Mouse (Mus musculus): Measurements from ENCODE around the gene Cpne4. TPM values are rescaled to one million over a fixed set of nuclear protein-coding genes. Genes with fewer than 3 reads are reported as not detected.

Gene Cpne4
- total RNA-seq, 2 experiments from 2014 or later = 130 to 132 TPM

- DNase-seq (ENCODE audit: low spot score in 2 of 2) = no peak
These were observed 481.2 kb downstream of the Cpne4 start for GRCm38 (mm10) chr9:105028311-105028710.

- no peak for DNase-seq (ENCODE audit: low spot score in 2 of 2)
These were observed 485.5 kb downstream of the Cpne4 start for GRCm38 (mm10) chr9:105032572-105032971.

GRCm38 (mm10) chr9:105033641-105034040, 486.6 kb downstream of the Cpne4 start:
- DNase-seq (ENCODE audit: low spot score in 2 of 2) = no peak

- DNase-seq (ENCODE audit: low spot score in 2 of 2) = no peak
These were observed 490.8 kb downstream of the Cpne4 start for GRCm38 (mm10) chr9:105037847-105038246.

GRCm38 (mm10) chr9:105046014-105046413, 498.9 kb downstream of the Cpne4 start:
- no peak for DNase-seq (ENCODE audit: low spot score in 2 of 2)

- DNase-seq (ENCODE audit: low spot score in 2 of 2) = peak; percentile 41 to 80
These were observed 501.3 kb downstream of the Cpne4 start for GRCm38 (mm10) chr9:105048351-105048750.

- DNase-seq (ENCODE audit: low spot score in 2 of 2) = peak in 1 of 2 experiments; percentile 71
These were observed 502.6 kb downstream of the Cpne4 start for GRCm38 (mm10) chr9:105049636-105050035.

- DNase-seq (ENCODE audit: low spot score in 2 of 2) = no peak
These were observed 503.2 kb downstream of the Cpne4 start for GRCm38 (mm10) chr9:105050257-105050656.

GRCm38 (mm10) chr9:105053147-105053557, 506.1 kb downstream of the Cpne4 start, which contains the start of gene Mrpl3:
Gene Mrpl3 (plus strand): TSS chr9:105053239.
- peak; percentile 70 to 89 for DNase-seq (ENCODE audit: low spot score in 2 of 2)

GRCm38 (mm10) chr9:105053812-105054211, 506.7 kb downstream of the Cpne4 start:
- DNase-seq (ENCODE audit: low spot score in 2 of 2) = no peak

- no peak for DNase-seq (ENCODE audit: low spot score in 2 of 2)
These were observed 522.0 kb downstream of the Cpne4 start for GRCm38 (mm10) chr9:105069106-105069505.

GRCm38 (mm10) chr9:105072991-105073748, 526.1 kb downstream of the Cpne4 start:
- no peak for DNase-seq (ENCODE audit: low spot score in 2 of 2)

- DNase-seq (ENCODE audit: low spot score in 2 of 2) = no peak
These were observed 527.8 kb downstream of the Cpne4 start for GRCm38 (mm10) chr9:105074851-105075250.

GRCm38 (mm10) chr9:105076756-105077424, 529.8 kb downstream of the Cpne4 start:
- no peak for DNase-seq (ENCODE audit: low spot score in 2 of 2)

GRCm38 (mm10) chr9:105078460-105078859, 531.4 kb downstream of the Cpne4 start:
- DNase-seq (ENCODE audit: low spot score in 2 of 2) = no peak

- DNase-seq (ENCODE audit: low spot score in 2 of 2) = no peak
These were observed 533.2 kb downstream of the Cpne4 start for GRCm38 (mm10) chr9:105080246-105080645.

Small RNAs within 50 kb of the gene (microRNA-seq; reads per million reads assigned to microRNA genes)
- gene Gm23391 = 0 reads per million in 2 experiments

Other genes starting within 250 kb of the Cpne4 start
- under 1 TPM in 1 of 2 experiments, not detected in 1; 0.27 TPM for gene Acpp, start 209.5 kb upstream of the Cpne4 start, total RNA-seq (2021)

Data from layer of hippocampus, adult 18-20 months (tissue).